Mouse (Mus musculus) hindbrain, embryonic 10.5 days (tissue): Measurements from ENCODE around the gene Trp73. TPM values are rescaled to one million over a fixed set of nuclear protein-coding genes. Genes with fewer than 3 reads are reported as not detected.

Source experiments
- DNase-seq: peaks from one replicate; pipeline ENCODE4 v3.0.0-alpha.2; 2017; ENCODE audit warnings: low spot score
- H3K27ac ChIP-seq: fragments of 300-500 bp; sonication (generic); 2 replicates; pipeline ENCODE4 v1.5.1; 2016; ENCODE audit warnings: mild to moderate bottlenecking, moderate library complexity
- H3K27me3 ChIP-seq: fragments of 300-500 bp; sonication (generic); 2 replicates; pipeline ENCODE4 v1.6.1; 2016; ENCODE audit warnings: mild to moderate bottlenecking; ENCODE audit not compliant: poor library complexity, insufficient read depth, severe bottlenecking
- H3K36me3 ChIP-seq: fragments of 300-500 bp; sonication (generic); 2 replicates; pipeline ENCODE4 v1.6.1; 2016; ENCODE audit warnings: mild to moderate bottlenecking, moderate library complexity
- H3K4me1 ChIP-seq: fragments of 300-500 bp; sonication (generic); replicated peaks from 2 replicates; pipeline ENCODE4 v1.6.1; 2016; ENCODE audit warnings: mild to moderate bottlenecking
- H3K4me3 ChIP-seq: fragments of 300-500 bp; sonication (generic); 2 replicates; pipeline ENCODE4 v1.5.1; 2016; ENCODE audit warnings: mild to moderate bottlenecking, moderate library complexity
- H3K9me3 ChIP-seq: fragments of 300-500 bp; sonication (generic); 2 replicates; pipeline ENCODE4 v1.6.1; 2016; ENCODE audit warnings: mild to moderate bottlenecking, moderate library complexity
- WGBS: fragments of 180-500 bp; shearing (Covaris S2); methylation state at CpG from one replicate; pipeline ENCODE4 v1.1.7; 2016; 5-methylcytosine and 5-hydroxymethylcytosine counted together
- polyA plus RNA-seq: library from polyadenylated mRNA; unstranded; fragments of >200 nt; fragmentation: Nextera tagmentation; extraction: Ambion mirVana; gene quantifications from 2 replicates; pipeline ENCODE4 v1.2.1, GENCODE M21; 2016

Gene Trp73
- polyA plus RNA-seq, 1 experiment from 2014 or later = 1.8 TPM

- WGBS = 95% methylated on average over 11 of the region's 11 CpGs
- H3K4me1 ChIP-seq = peaks cover 35% of the 10 kb centered on the region
These were observed 124.5 kb downstream of the Trp73 start for GRCm38 (mm10) chr4:154015476-154015875.

GRCm38 (mm10) chr4:154012132-154012882 lies 127.7 kb downstream of the Trp73 start:
- Histone ChIP-seq H3K27ac (peak overlapping the region; percentile 90), H3K4me3 (peak overlapping the region; percentile 100), H3K9me3 (no peaks in the 10 kb centered on the region), H3K4me1 (peaks cover 35% of the 10 kb centered on the region), H3K36me3 (peaks cover 46% of the 10 kb centered on the region), H3K27me3 (no peaks in the 10 kb centered on the region)
- WGBS = 3% methylated on average over 55 of the region's 55 CpGs
- DNase-seq = peak; percentile 19

More at GRCm38 (mm10) chr4:154015476-154015875, 124.5 kb downstream of the Trp73 start:
- peaks cover 71% of the 10 kb centered on the region for H3K36me3 ChIP-seq
- no peaks in the 10 kb centered on the region for H3K27me3 ChIP-seq
- no peak overlapping the region for H3K27ac ChIP-seq
- H3K4me3 ChIP-seq = no peak overlapping the region
- no peaks in the 10 kb centered on the region for H3K9me3 ChIP-seq
- DNase-seq = no peak

GRCm38 (mm10) chr4:154011646-154012089 lies 128.3 kb downstream of the Trp73 start, which contains the start of gene Lrrc47:
Gene Lrrc47, plus strand, starts transcription at chr4:154011731.
- H3K9me3 ChIP-seq = no peaks in the 10 kb centered on the region
- no peaks in the 10 kb centered on the region for H3K27me3 ChIP-seq
- peaks cover 35% of the 10 kb centered on the region for H3K4me1 ChIP-seq
- WGBS = under 1% methylated on average over 59 of the region's 59 CpGs
- H3K36me3 ChIP-seq = peaks cover 46% of the 10 kb centered on the region
- H3K4me3 ChIP-seq = peak within 1 kb of the TSS; percentile 100
- DNase-seq = peak; percentile 87
- H3K27ac ChIP-seq = peak within 1 kb of the TSS; percentile 90

- Histone ChIP-seq H3K9me3 (no peaks in the 10 kb centered on the region), H3K27ac (peak overlapping the region; percentile 90), H3K4me3 (peak overlapping the region; percentile 100), H3K27me3 (no peaks in the 10 kb centered on the region), H3K36me3 (peaks cover 46% of the 10 kb centered on the region), H3K4me1 (peaks cover 35% of the 10 kb centered on the region)
- WGBS = 29% methylated on average over 13 of the region's 13 CpGs
- no peak for DNase-seq
These were observed 128.9 kb downstream of the Trp73 start for GRCm38 (mm10) chr4:154010907-154011645.

GRCm38 (mm10) chr4:154007759-154008158 lies 132.2 kb downstream of the Trp73 start:
- Histone ChIP-seq H3K9me3 (no peaks in the 10 kb centered on the region), H3K27me3 (no peaks in the 10 kb centered on the region), H3K4me3 (no peak overlapping the region), H3K36me3 (peaks cover 52% of the 10 kb centered on the region), H3K4me1 (peaks cover 18% of the 10 kb centered on the region), H3K27ac (no peak overlapping the region)
- no peak for DNase-seq
- WGBS = 81% methylated on average over 4 of the region's 4 CpGs

GRCm38 (mm10) chr4:154006264-154006663 lies 133.7 kb downstream of the Trp73 start:
- no peak for DNase-seq
- Histone ChIP-seq H3K36me3 (peaks cover 63% of the 10 kb centered on the region), H3K4me3 (no peak overlapping the region), H3K27me3 (no peaks in the 10 kb centered on the region), H3K4me1 (peaks cover 5% of the 10 kb centered on the region), H3K9me3 (no peaks in the 10 kb centered on the region), H3K27ac (0 out of 2 replicates have a peak overlapping the region, but pooled peaks have one; percentile 35)
- WGBS = 89% methylated on average over 6 of the region's 6 CpGs

Other genes starting within 250 kb of the Trp73 start
- gene A430005L14Rik, start 183.0 kb downstream of the Trp73 start, polyA plus RNA-seq = 131 and 150 TPM in 2 replicates
- 12.0 and 14.9 TPM in 2 replicates for gene Dffb, start 165.1 kb downstream of the Trp73 start, polyA plus RNA-seq
- gene Cep104, start 165.0 kb downstream of the Trp73 start, polyA plus RNA-seq = 21.1 and 22.5 TPM in 2 replicates
- gene Lrrc47, start 128.5 kb downstream of the Trp73 start, polyA plus RNA-seq = 20.2 and 25.3 TPM in 2 replicates
- gene Smim1, start 114.0 kb downstream of the Trp73 start, polyA plus RNA-seq = 25.9 and 32.9 TPM in 2 replicates
- not detected in 2 replicates for gene Ccdc27, start 97.5 kb downstream of the Trp73 start, polyA plus RNA-seq
- gene Wrap73, start 2.2 kb upstream of the Trp73 start, polyA plus RNA-seq = 44.3 and 52.6 TPM in 2 replicates
- gene Tprgl, start 20.5 kb upstream of the Trp73 start, polyA plus RNA-seq = 122 and 150 TPM in 2 replicates
- gene Megf6, start 30.5 kb upstream of the Trp73 start, polyA plus RNA-seq = 28.2 and 29.2 TPM in 2 replicates
- 4.6 and 7.5 TPM in 2 replicates for gene Arhgef16, start 161.5 kb upstream of the Trp73 start, polyA plus RNA-seq
- not detected in 2 replicates for gene B230104I21Rik, start 195.9 kb upstream of the Trp73 start, polyA plus RNA-seq